Mouse (Mus musculus): ENCODE results near the gene Sytl3. TPM values are rescaled to one million over a fixed set of nuclear protein-coding genes. Genes with fewer than 3 reads are reported as not detected.

Sytl3 gene
- total RNA-seq, 2 experiments from 2014 or later = 0.33 to 0.39 TPM

- no peak for DNase-seq
- intact Hi-C loops (cut with DNase I; ENCODE audit: low total_unique reads) = no loop called here
Measured at GRCm38 (mm10) chr17:6769602-6770001, 110.7 kb downstream of the Sytl3 start.

GRCm38 (mm10) chr17:6771661-6772489 is 113.0 kb downstream of the Sytl3 start:
- intact Hi-C loops (cut with DNase I; ENCODE audit: low total_unique reads) = no loop called here
- DNase-seq = no peak

- intact Hi-C loops (cut with DNase I; ENCODE audit: low total_unique reads) = no loop called here
- DNase-seq = no peak
Measured at GRCm38 (mm10) chr17:6772490-6772773, 113.5 kb downstream of the Sytl3 start.

GRCm38 (mm10) chr17:6773249-6773966 is 114.5 kb downstream of the Sytl3 start:
- intact Hi-C loops (cut with DNase I; ENCODE audit: low total_unique reads) = no loop called here
- DNase-seq = no peak

- DNase-seq = no peak
- intact Hi-C loops (cut with DNase I; ENCODE audit: low total_unique reads) = no loop called here
Measured at GRCm38 (mm10) chr17:6775221-6775620, 116.3 kb downstream of the Sytl3 start.

GRCm38 (mm10) chr17:6775671-6776070 is 116.8 kb downstream of the Sytl3 start:
- intact Hi-C loops (cut with DNase I; ENCODE audit: low total_unique reads) = no loop called here
- DNase-seq = no peak

GRCm38 (mm10) chr17:6776123-6776522 is 117.2 kb downstream of the Sytl3 start:
- intact Hi-C loops (cut with DNase I; ENCODE audit: low total_unique reads) = no loop called here
- DNase-seq = no peak

GRCm38 (mm10) chr17:6776576-6776975 is 117.7 kb downstream of the Sytl3 start:
- intact Hi-C loops (cut with DNase I; ENCODE audit: low total_unique reads) = no loop called here

GRCm38 (mm10) chr17:6777061-6777460 is 118.2 kb downstream of the Sytl3 start:
- intact Hi-C loops (cut with DNase I; ENCODE audit: low total_unique reads) = no loop called here
- DNase-seq = no peak

More at GRCm38 (mm10) chr17:6776576-6776975, 117.7 kb downstream of the Sytl3 start:
- DNase-seq = no peak

GRCm38 (mm10) chr17:6777629-6778331 is 118.9 kb downstream of the Sytl3 start:
- intact Hi-C loops (cut with DNase I; ENCODE audit: low total_unique reads) = no loop called here

GRCm38 (mm10) chr17:6778332-6778683 is 119.4 kb downstream of the Sytl3 start:
- intact Hi-C loops (cut with DNase I; ENCODE audit: low total_unique reads) = no loop called here
- peak; percentile 24 for DNase-seq

More at GRCm38 (mm10) chr17:6777629-6778331, 118.9 kb downstream of the Sytl3 start:
- no peak for DNase-seq

GRCm38 (mm10) chr17:6778771-6779509 is 120.0 kb downstream of the Sytl3 start:
- intact Hi-C loops (cut with DNase I; ENCODE audit: low total_unique reads) = no loop called here
- DNase-seq = peak; percentile 33

GRCm38 (mm10) chr17:6779632-6780031 is 120.7 kb downstream of the Sytl3 start:
- DNase-seq = no peak
- intact Hi-C loops (cut with DNase I; ENCODE audit: low total_unique reads) = loop anchor here (10.0 kb wide), 1 partner anchor 115 kb away; no protein-coding TSS in a partner anchor

GRCm38 (mm10) chr17:6780521-6781115 is 121.7 kb downstream of the Sytl3 start:
- no peak for DNase-seq
- intact Hi-C loops (cut with DNase I; ENCODE audit: low total_unique reads) = loop anchor here (10.0 kb wide), 1 partner anchor 114 kb away; no protein-coding TSS in a partner anchor

- no peak for DNase-seq
- intact Hi-C loops (cut with DNase I; ENCODE audit: low total_unique reads) = loop anchor here (10.0 kb wide), 1 partner anchor 114 kb away; no protein-coding TSS in a partner anchor
Measured at GRCm38 (mm10) chr17:6781273-6781672, 122.4 kb downstream of the Sytl3 start.

GRCm38 (mm10) chr17:6782033-6782526 is 123.2 kb downstream of the Sytl3 start:
- DNase-seq = no peak
- intact Hi-C loops (cut with DNase I; ENCODE audit: low total_unique reads) = loop anchor here (10.0 kb wide), 1 partner anchor 113 kb away; no protein-coding TSS in a partner anchor

GRCm38 (mm10) chr17:6782611-6783005 is 123.7 kb downstream of the Sytl3 start, which contains the start of gene Ezr:
Gene Ezr, minus strand, starts transcription at chr17:6782784.
- intact Hi-C loops (cut with DNase I; ENCODE audit: low total_unique reads) = loop anchor here (10.0 kb wide), 1 partner anchor 112 kb away; no protein-coding TSS in a partner anchor
- peak; percentile 88 for DNase-seq

GRCm38 (mm10) chr17:6783006-6783661 is 124.2 kb downstream of the Sytl3 start:
- peak; percentile 50 for DNase-seq
- intact Hi-C loops (cut with DNase I; ENCODE audit: low total_unique reads) = loop anchor here (10.0 kb wide), 1 partner anchor 112 kb away; no protein-coding TSS in a partner anchor

All from gastrocnemius, postnatal 14 days (tissue).